Mouse (Mus musculus) hindbrain, postnatal 0 days (tissue): Measurements from ENCODE around the gene Fadd. TPM values are rescaled to one million over a fixed set of nuclear protein-coding genes. Genes with fewer than 3 reads are reported as not detected.

ENCODE experiments used
- ATAC-seq: fragments of 200-750 bp; cut with Nextera tagmentation; 2 replicates; pipeline ENCODE4 v1.8.0; 2017; ENCODE audit warnings: mild to moderate bottlenecking, moderate TSS enrichment, moderate library complexity
- DNase-seq: peaks from one replicate; pipeline ENCODE4 v3.0.0-alpha.2; 2015; ENCODE audit warnings: low spot score
- H3K27ac ChIP-seq: fragments of 300-500 bp; sonication (generic); 2 replicates; pipeline ENCODE4 v1.5.1; 2014; ENCODE audit warnings: mild to moderate bottlenecking
- H3K27me3 ChIP-seq: fragments of 300-500 bp; sonication (generic); 2 replicates; pipeline ENCODE4 v1.6.1; 2014; ENCODE audit warnings: low read length, mixed read lengths; ENCODE audit not compliant: insufficient read depth
- H3K36me3 ChIP-seq: fragments of 300-500 bp; sonication (generic); 2 replicates; pipeline ENCODE4 v1.6.1; 2014; ENCODE audit warnings: low read length, mixed read lengths; ENCODE audit not compliant: insufficient read depth
- H3K4me1 ChIP-seq: fragments of 300-500 bp; sonication (generic); 2 replicates; pipeline ENCODE4 v1.6.1; 2014; ENCODE audit warnings: antibody characterized with exemption, low read length, mixed read lengths; ENCODE audit not compliant: insufficient read depth
- H3K4me2 ChIP-seq: fragments of 300-500 bp; sonication (generic); 2 replicates; pipeline ENCODE4 v1.6.1; 2014; ENCODE audit warnings: low read depth, mild to moderate bottlenecking, low read length, moderate library complexity, mixed read lengths
- H3K4me3 ChIP-seq: fragments of 300-500 bp; sonication (generic); 2 replicates; pipeline ENCODE4 v1.5.1; 2014; ENCODE audit warnings: low read length
- H3K9ac ChIP-seq: fragments of 300-500 bp; sonication (generic); replicated peaks from 2 replicates; pipeline ENCODE4 v1.6.1; 2014; ENCODE audit warnings: mild to moderate bottlenecking, low read length, moderate library complexity, mixed read lengths
- H3K9me3 ChIP-seq: fragments of 300-500 bp; sonication (generic); 2 replicates; pipeline ENCODE4 v1.6.1; 2016; ENCODE audit warnings: low read length, mixed read lengths
- CTCF ChIP-seq: IDR thresholded peaks from 2 replicates; pipeline ENCODE4 v1.5.1; 2016; ENCODE audit warnings: antibody characterized with exemption, control low read depth, low read depth
- WGBS: fragments of 180-500 bp; shearing (Covaris S2); extraction: QIAGEN DNeasy Blood & Tissue Kit; methylation state at CpG from one replicate; pipeline ENCODE4 v1.1.7; 2014; 5-methylcytosine and 5-hydroxymethylcytosine counted together
- polyA plus RNA-seq: library from polyadenylated mRNA; unstranded; fragments of >200 nt; fragmentation: Nextera tagmentation; extraction: Ambion mirVana; gene quantifications from 2 replicates; pipeline ENCODE4 v1.2.1, GENCODE M21; 2015
- total RNA-seq: library from RNA; depleted of rRNA; stranded (reverse); fragments of >200 nt; gene quantifications from 2 replicates; pipeline ENCODE4 v1.2.3, GENCODE M21; 2014; rRNA removed

Fadd gene
- total and polyA plus RNA-seq, 2 experiments from 2014 or later, result 3.1 to 4.3 TPM

GRCm38 (mm10) chr7:144539146-144539545, 43.1 kb downstream of the Fadd start:
- Histone ChIP-seq H3K9ac (no peak overlapping the region), H3K4me1 (peaks cover 3% of the 10 kb centered on the region; the same call in 1 of the 2 replicates), H3K4me2 (no peak overlapping the region), H3K4me3 (no peak overlapping the region), H3K27me3 (no peaks in the 10 kb centered on the region), H3K36me3 (no peaks in the 10 kb centered on the region), H3K27ac (no peak overlapping the region), H3K9me3 (no peaks in the 10 kb centered on the region)
- ATAC-seq (no peak), DNase-seq (no peak)
- TF ChIP-seq CTCF, result no peak
- WGBS, result 69% methylated on average over 2 of the region's 2 CpGs

- 75% methylated on average over 4 of the region's 4 CpGs for WGBS
- TF ChIP-seq CTCF, result no peak
- Histone ChIP-seq H3K4me1 (peaks cover 3% of the 10 kb centered on the region; the same call in 1 of the 2 replicates), H3K27ac (peak overlapping the region; percentile 27; the same call in 1 of the 2 replicates), H3K9ac (no peak overlapping the region), H3K27me3 (no peaks in the 10 kb centered on the region), H3K36me3 (no peaks in the 10 kb centered on the region), H3K9me3 (no peaks in the 10 kb centered on the region), H3K4me2 (no peak overlapping the region), H3K4me3 (no peak overlapping the region)
- DNase-seq (peak; percentile 29), ATAC-seq (0 out of 2 replicates have a peak, but pooled peaks have one; percentile 53)
These were observed 44.1 kb downstream of the Fadd start for GRCm38 (mm10) chr7:144538030-144538644.

- no peaks in the 10 kb centered on the region for H3K27me3 ChIP-seq
- 92% methylated on average over 3 of the region's 3 CpGs for WGBS
- H3K4me3 ChIP-seq, result no peak overlapping the region
- ATAC-seq, result no peak
- no peak for DNase-seq
- no peak for TF ChIP-seq CTCF
- H3K9me3 ChIP-seq, result no peaks in the 10 kb centered on the region
- no peak overlapping the region for H3K9ac ChIP-seq
- peaks cover 3% of the 10 kb centered on the region; the same call in 1 of the 2 replicates for H3K4me1 ChIP-seq
- H3K36me3 ChIP-seq, result no peaks in the 10 kb centered on the region
- H3K27ac ChIP-seq, result no peak overlapping the region
- H3K4me2 ChIP-seq, result no peak overlapping the region
These were observed 45.9 kb downstream of the Fadd start for GRCm38 (mm10) chr7:144536367-144536766.

- Histone ChIP-seq H3K4me2 (no peak overlapping the region), H3K36me3 (no peaks in the 10 kb centered on the region), H3K27me3 (no peaks in the 10 kb centered on the region), H3K9me3 (no peaks in the 10 kb centered on the region), H3K27ac (no peak overlapping the region), H3K4me1 (peaks cover 3% of the 10 kb centered on the region; the same call in 1 of the 2 replicates), H3K4me3 (no peak overlapping the region), H3K9ac (no peak overlapping the region)
- DNase-seq (no peak), ATAC-seq (no peak)
- WGBS, result 79% methylated on average over 3 of the region's 3 CpGs
- TF ChIP-seq CTCF, result no peak
These were observed 47.5 kb downstream of the Fadd start for GRCm38 (mm10) chr7:144534773-144535172.

GRCm38 (mm10) chr7:144531585-144532378, 50.5 kb downstream of the Fadd start:
- H3K27ac ChIP-seq, result no peak overlapping the region
- ATAC-seq (no peak), DNase-seq (no peak)
- TF ChIP-seq CTCF, result no peak
- H3K9ac ChIP-seq, result no peak overlapping the region
- H3K4me1 ChIP-seq, result no peaks in the 10 kb centered on the region
- no peak overlapping the region for H3K4me3 ChIP-seq
- H3K27me3 ChIP-seq, result no peaks in the 10 kb centered on the region
- WGBS, result 39% methylated on average over 7 of the region's 7 CpGs
- H3K9me3 ChIP-seq, result no peaks in the 10 kb centered on the region
- no peaks in the 10 kb centered on the region for H3K36me3 ChIP-seq
- no peak overlapping the region for H3K4me2 ChIP-seq

- no peak overlapping the region for H3K4me2 ChIP-seq
- TF ChIP-seq CTCF, result no peak
- 83% methylated on average over 3 of the region's 3 CpGs for WGBS
- H3K9me3 ChIP-seq, result no peaks in the 10 kb centered on the region
- no peaks in the 10 kb centered on the region for H3K27me3 ChIP-seq
- ATAC-seq (no peak), DNase-seq (no peak)
- H3K4me1 ChIP-seq, result no peaks in the 10 kb centered on the region
- H3K27ac ChIP-seq, result no peak overlapping the region
- H3K36me3 ChIP-seq, result no peaks in the 10 kb centered on the region
- H3K4me3 ChIP-seq, result no peak overlapping the region
- H3K9ac ChIP-seq, result no peak overlapping the region
These were observed 52.4 kb downstream of the Fadd start for GRCm38 (mm10) chr7:144529851-144530250.

- DNase-seq, result no peak
These were observed 54.5 kb downstream of the Fadd start for GRCm38 (mm10) chr7:144527723-144528221.

More at GRCm38 (mm10) chr7:144527723-144528221, 54.5 kb downstream of the Fadd start:
- no peaks in the 10 kb centered on the region for H3K4me1 ChIP-seq
- H3K9ac ChIP-seq, result no peak overlapping the region
- TF ChIP-seq CTCF, result peak; percentile 21; the same call in 1 of the 2 replicates
- no peak overlapping the region for H3K27ac ChIP-seq
- ATAC-seq, result no peak
- no peaks in the 10 kb centered on the region for H3K27me3 ChIP-seq
- WGBS, result 30% methylated on average over 1 of the region's 1 CpGs
- H3K4me2 ChIP-seq, result no peak overlapping the region
- no peak overlapping the region for H3K4me3 ChIP-seq
- H3K36me3 ChIP-seq, result no peaks in the 10 kb centered on the region
- no peaks in the 10 kb centered on the region for H3K9me3 ChIP-seq

Other genes with a start within 250 kb of the Fadd start
- 120 TPM in 2 replicates for gene Cttn, start 111.5 kb downstream of the Fadd start, total RNA-seq
- 154 and 157 TPM in 2 replicates for gene Cttn, start 111.5 kb downstream of the Fadd start, polyA plus RNA-seq
- 27.4 and 36.2 TPM in 2 replicates for gene Ppfia1, start 28.7 kb downstream of the Fadd start, total RNA-seq
- 15.6 and 17.2 TPM in 2 replicates for gene Ppfia1, start 28.7 kb downstream of the Fadd start, polyA plus RNA-seq
- gene Ano1, start 169.5 kb upstream of the Fadd start, total RNA-seq, result 5.8 and 9.0 TPM in 2 replicates
- 8.3 and 8.7 TPM in 2 replicates for gene Ano1, start 169.5 kb upstream of the Fadd start, polyA plus RNA-seq